Mouse (Mus musculus): ENCODE data around the gene Itga5.

- TF ChIP-seq CHD2 (IDR thresholded peaks at IDR 0.05; ENCODE audit: low read depth, low read length) (no peak), HCFC1 (IDR thresholded peaks at IDR 0.05; ENCODE audit: borderline replicate concordance, insufficient read depth, low read length) (no peak), ZNF384 (IDR thresholded peaks at IDR 0.05; ENCODE audit: low read depth, low read length) (no peak), ZC3H11A (IDR thresholded peaks at IDR 0.05; ENCODE audit: borderline replicate concordance, low read depth, low read length) (no peak)
Observed at GRCm38 (mm10) chr15:103371741-103372140, 5.2 kb upstream of the Itga5 start.
